Mouse (Mus musculus): ENCODE measurements around the gene Cbx3. TPM values are rescaled to one million over a fixed set of nuclear protein-coding genes. Genes with fewer than 3 reads are reported as not detected.
A peak's percentile ranks its signal among the peaks of the same experiment; 100 is the strongest.
"Not testable (repeated sequence)": the region's sequence is repeated elsewhere in the genome, so short reads cannot be mapped to it uniquely, and the experiment has no call there.

The Cbx3 gene
- total RNA-seq, 2 experiments from 2014 or later, result 37.8 to 43.8 TPM

- DNase-seq (ENCODE audit: low spot score), result peak; percentile 100
Observed at GRCm38 (mm10) chr6:51469715-51470310, 347 bp upstream of the Cbx3 start, which contains the start of gene Hnrnpa2b1. Gene Hnrnpa2b1 (minus strand): TSS chr6:51469894.

- DNase-seq (ENCODE audit: low spot score), result no peak
Observed at GRCm38 (mm10) chr6:51471179-51471505, 982 bp downstream of the Cbx3 start.

- DNase-seq (ENCODE audit: low spot score), result no peak
Observed at GRCm38 (mm10) chr6:51471782-51472181, 1.6 kb downstream of the Cbx3 start.

GRCm38 (mm10) chr6:51472213-51472612 lies 2.1 kb downstream of the Cbx3 start:
- DNase-seq (ENCODE audit: low spot score), result no peak

GRCm38 (mm10) chr6:51479136-51479731 lies 9.1 kb downstream of the Cbx3 start:
- no peak for DNase-seq (ENCODE audit: low spot score)

GRCm38 (mm10) chr6:51481548-51481947 lies 11.4 kb downstream of the Cbx3 start:
- DNase-seq (ENCODE audit: low spot score), result no peak

GRCm38 (mm10) chr6:51483861-51484260 lies 13.7 kb downstream of the Cbx3 start:
- no peak for DNase-seq (ENCODE audit: low spot score)

- not testable (repeated sequence) for DNase-seq (ENCODE audit: low spot score)
Observed at GRCm38 (mm10) chr6:51484556-51484955, 14.4 kb downstream of the Cbx3 start.

GRCm38 (mm10) chr6:51485646-51486045 lies 15.5 kb downstream of the Cbx3 start:
- no peak for DNase-seq (ENCODE audit: low spot score)

GRCm38 (mm10) chr6:51486076-51486710 lies 16.0 kb downstream of the Cbx3 start:
- DNase-seq (ENCODE audit: low spot score), result no peak

GRCm38 (mm10) chr6:51486731-51487130 lies 16.6 kb downstream of the Cbx3 start:
- no peak for DNase-seq (ENCODE audit: low spot score)

GRCm38 (mm10) chr6:51489787-51490186 lies 19.6 kb downstream of the Cbx3 start:
- DNase-seq (ENCODE audit: low spot score), result peak; percentile 86

GRCm38 (mm10) chr6:51497321-51498111 lies 27.4 kb downstream of the Cbx3 start:
- no peak for DNase-seq (ENCODE audit: low spot score)

- no peak for DNase-seq (ENCODE audit: low spot score)
Observed at GRCm38 (mm10) chr6:51505671-51506070, 35.5 kb downstream of the Cbx3 start.

- DNase-seq (ENCODE audit: low spot score), result no peak
Observed at GRCm38 (mm10) chr6:51507556-51507955, 37.4 kb downstream of the Cbx3 start.

- DNase-seq (ENCODE audit: low spot score), result peak; percentile 75
Observed at GRCm38 (mm10) chr6:51508750-51509648, 38.8 kb downstream of the Cbx3 start.

GRCm38 (mm10) chr6:51510094-51510493 lies 39.9 kb downstream of the Cbx3 start:
- peak; percentile 71 for DNase-seq (ENCODE audit: low spot score)

- no peak for DNase-seq (ENCODE audit: low spot score)
Observed at GRCm38 (mm10) chr6:51510946-51511345, 40.8 kb downstream of the Cbx3 start.

- no peak for DNase-seq (ENCODE audit: low spot score)
Observed at GRCm38 (mm10) chr6:51513745-51514144, 43.6 kb downstream of the Cbx3 start.

- DNase-seq (ENCODE audit: low spot score), result no peak
Observed at GRCm38 (mm10) chr6:51514860-51515259, 44.7 kb downstream of the Cbx3 start.

- DNase-seq (ENCODE audit: low spot score), result no peak
Observed at GRCm38 (mm10) chr6:51523310-51523709, 53.1 kb downstream of the Cbx3 start.
